Mouse (Mus musculus) gastrocnemius, postnatal 4 days (tissue): ENCODE data around the gene Glis3. TPM values are rescaled to one million over a fixed set of nuclear protein-coding genes. Genes with fewer than 3 reads are reported as not detected.

Experiments used
- DNase-seq, 2 experiments: peaks; one replicate each; pipeline ENCODE4 v3.0.0; 2021 to 2022; ENCODE audit warnings: low spot score in 2 of 2, mixed read lengths in 2 of 2
- long read RNA-seq, 2 experiments: library from polyadenylated mRNA; stranded (forward); transcript quantifications; one replicate each; pipeline ENCODE4 v2.0.0; 2021
- total RNA-seq, 2 experiments: library from RNA; stranded (reverse); gene quantifications; 2 replicates each; pipeline ENCODE4 v1.2.3; 2021

Gene Glis3
- total RNA-seq: 1 to 10 TPM; 3.6 to 4.7 TPM
- long read RNA-seq, experiment 1, partial matches to known transcripts: 0 of 1 reads
- long read RNA-seq, experiment 1, other reads (novel, unspliced or antisense): 1 of 1 reads
- long read RNA-seq, experiment 2, partial matches to known transcripts: 0 of 2 reads
- long read RNA-seq, experiment 2, other reads (novel, unspliced or antisense): 2 of 2 reads

- peak; percentile 43 to 62 for DNase-seq
Measured at GRCm38 (mm10) chr19:28679776-28680391, at the start of gene Glis3. Glis3 (minus strand) TSS chr19:28680077.

- DNase-seq: peak; percentile 32 to 59
Measured at GRCm38 (mm10) chr19:28726161-28726880, 46.4 kb upstream of the Glis3 start.

- no peak for DNase-seq
Measured at GRCm38 (mm10) chr19:28724641-28725040, 44.8 kb upstream of the Glis3 start.

DNA sequence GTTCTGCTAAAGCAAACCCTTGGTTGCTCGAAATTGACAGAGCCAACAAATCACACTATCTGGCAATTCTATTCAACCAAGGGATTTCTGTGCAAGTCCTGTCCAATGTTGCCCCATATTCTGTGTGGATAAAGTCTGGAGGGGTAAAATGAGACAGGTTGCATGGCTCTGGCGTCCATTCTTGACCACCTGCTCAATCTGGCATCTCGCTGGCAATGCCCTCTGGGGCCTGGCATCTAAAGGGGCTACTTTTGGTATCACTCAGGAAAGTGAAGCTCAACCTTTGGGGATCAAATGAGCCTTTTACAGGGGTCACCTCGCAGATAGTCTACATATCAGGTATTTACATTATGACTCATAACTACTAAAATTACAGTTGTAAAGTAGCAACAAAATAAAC is 42.7 kb upstream of the Glis3 start:
- DNase-seq: no peak

- DNase-seq: no peak
Measured at GRCm38 (mm10) chr19:28721834-28722233, 42.0 kb upstream of the Glis3 start.

- DNase-seq: no peak
Measured at GRCm38 (mm10) chr19:28720016-28720415, 40.1 kb upstream of the Glis3 start.

DNA sequence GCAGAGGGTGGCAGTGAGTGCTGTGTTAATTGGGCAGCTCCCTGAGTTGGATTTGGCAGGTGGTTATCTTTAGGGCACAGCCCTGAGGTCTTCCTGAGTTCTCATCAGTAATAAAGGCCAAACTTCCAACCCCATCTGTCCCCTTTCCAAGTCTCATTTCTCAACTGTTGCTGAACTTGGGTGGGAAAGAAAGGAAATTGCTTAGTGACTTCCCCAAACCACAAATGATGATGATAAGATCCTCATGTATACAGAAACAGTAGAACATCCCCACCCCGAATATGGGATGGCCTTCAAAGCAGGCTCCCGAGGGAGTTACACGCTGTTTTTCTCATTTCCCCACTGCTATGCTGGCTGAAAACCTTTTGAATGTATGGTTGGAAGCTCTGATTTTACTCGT is 34.8 kb upstream of the Glis3 start:
- DNase-seq: no peak

DNA sequence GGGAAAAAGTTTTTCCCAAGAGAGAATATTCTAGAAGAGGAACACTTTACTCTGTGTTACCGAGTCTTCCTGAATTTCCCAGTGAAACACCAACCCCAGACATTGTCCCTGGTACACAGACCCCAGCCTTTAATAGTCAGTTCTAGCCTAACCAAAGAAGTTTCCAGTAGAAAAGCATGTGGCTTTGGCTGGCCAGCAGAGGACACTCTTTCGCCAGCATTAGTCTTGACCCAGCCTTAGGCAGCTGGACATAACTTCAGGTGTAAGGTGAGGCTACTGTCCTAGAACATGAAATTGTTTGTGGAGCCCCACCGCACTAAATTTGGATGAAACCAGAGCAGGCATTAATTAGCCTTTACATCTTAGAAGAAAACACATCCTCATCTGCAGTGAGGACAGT is 17.8 kb upstream of the Glis3 start:
- DNase-seq: no peak

DNA sequence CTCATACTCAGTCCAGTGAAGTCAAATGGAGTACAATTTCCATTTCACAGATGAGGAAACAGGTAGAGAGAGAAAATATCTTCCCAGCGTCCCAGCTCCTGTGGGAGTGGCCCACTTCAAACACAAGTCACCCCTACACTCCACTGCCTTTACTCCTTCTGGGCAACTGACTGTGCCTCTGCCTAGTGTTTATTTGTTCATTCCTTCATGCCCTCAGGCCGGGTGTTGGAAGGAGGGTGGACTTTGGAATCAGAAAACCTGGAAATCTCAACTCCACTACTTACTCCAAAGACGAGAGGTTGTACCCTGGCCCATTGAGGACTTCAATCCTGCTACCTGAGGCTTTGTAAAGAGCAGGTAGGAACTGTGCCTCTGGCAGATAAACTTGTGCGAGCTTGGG is 6.5 kb upstream of the Glis3 start:
- DNase-seq: no peak

DNA sequence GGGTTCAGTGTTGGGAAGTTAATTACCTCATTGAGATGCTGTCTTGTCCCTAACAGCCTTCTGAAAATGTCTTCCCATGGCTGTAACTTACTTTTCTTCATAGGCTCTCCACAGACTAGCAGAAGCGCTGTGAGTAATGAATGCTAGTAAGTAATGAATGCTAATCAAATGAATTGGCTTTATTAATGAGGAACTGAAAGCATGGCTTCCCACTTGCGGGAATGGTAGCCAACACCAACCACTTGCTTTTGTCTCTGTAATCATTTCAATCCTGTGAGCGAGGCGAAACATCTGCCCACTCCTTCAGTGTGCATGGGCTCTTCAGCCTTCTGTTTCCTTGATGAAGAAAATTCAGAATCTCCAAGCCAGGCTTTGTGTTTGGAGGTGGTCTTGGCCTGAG is 5.6 kb upstream of the Glis3 start:
- DNase-seq: no peak

GRCm38 (mm10) chr19:28684347-28684746 is 4.5 kb upstream of the Glis3 start:
- DNase-seq: no peak

DNA sequence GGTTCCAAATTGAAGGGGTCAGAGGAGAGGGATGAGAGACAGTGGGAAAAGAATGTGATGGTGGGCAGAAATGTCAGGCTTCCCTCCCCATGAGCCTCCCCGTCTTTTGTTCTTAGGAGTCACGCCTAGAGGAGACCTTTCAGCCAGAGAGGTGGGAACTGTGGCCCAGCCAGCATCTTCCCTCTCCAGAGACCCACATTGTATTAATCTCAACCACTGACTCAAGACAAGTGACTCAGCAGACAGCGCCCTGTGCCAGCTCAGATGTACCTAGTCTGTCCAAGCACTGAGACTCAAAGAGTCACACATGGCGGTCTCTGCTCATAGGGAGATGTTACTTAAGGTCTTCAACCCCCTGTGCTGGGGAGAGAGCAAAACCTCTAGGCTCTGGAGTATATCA is 3.5 kb upstream of the Glis3 start:
- no peak for DNase-seq

DNA sequence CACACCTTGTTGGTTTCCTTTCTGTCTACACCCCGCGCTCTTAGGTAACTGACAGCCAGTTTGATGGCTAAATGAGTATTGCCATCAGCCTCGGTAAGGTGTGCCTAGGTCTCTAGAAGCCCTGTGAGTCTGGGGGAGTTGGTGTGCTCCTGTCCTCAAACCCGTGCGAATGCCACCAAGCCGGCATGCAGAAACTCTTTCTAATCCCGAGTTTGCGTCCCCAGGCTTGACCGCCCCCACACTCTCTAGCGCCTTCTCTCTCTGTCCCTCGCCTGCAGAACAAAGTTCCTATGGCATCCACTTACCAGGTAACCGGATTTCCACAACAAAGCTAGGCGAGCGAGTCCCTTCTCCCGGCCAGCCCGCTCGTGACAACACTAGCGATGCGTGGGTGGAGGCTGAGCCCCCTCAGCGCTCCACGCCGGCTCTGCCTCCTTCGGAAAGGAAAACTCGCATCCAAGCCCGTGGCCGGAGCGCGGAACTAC is 544 bp downstream of the Glis3 start:
- no peak for DNase-seq

DNA sequence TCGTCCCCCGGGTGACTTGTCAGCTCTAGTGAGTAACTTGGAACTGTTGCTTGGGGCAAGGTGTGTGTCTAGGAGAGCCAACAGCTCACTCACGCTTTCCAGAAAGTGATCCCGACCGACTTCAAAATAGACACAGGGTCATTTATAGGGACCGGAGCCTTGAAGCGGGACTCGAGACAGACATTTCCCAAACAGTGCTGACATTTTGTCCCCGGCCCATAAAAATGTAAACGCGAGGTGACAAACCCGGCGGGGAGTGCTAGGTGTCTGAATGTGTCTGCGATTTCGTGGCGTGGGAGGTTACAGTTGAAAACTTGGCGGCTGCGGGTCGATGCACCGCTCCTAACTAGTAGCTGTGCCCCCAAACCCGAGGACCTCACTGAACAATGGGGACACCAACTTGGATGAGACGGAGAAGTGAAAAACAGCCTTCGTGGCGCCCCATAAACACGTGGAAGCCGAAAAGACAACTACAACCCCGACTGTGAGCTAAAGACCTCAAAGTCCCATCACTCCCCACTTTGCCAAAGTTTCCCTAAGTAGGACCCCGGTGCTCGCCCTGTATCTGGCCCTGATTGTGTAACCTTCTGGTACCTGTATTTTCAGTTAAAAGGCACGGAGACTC is 1.1 kb downstream of the Glis3 start:
- DNase-seq: no peak

GRCm38 (mm10) chr19:28677728-28678438 is 2.0 kb downstream of the Glis3 start:
- DNase-seq: peak in 1 of 2 experiments; percentile 30

DNA sequence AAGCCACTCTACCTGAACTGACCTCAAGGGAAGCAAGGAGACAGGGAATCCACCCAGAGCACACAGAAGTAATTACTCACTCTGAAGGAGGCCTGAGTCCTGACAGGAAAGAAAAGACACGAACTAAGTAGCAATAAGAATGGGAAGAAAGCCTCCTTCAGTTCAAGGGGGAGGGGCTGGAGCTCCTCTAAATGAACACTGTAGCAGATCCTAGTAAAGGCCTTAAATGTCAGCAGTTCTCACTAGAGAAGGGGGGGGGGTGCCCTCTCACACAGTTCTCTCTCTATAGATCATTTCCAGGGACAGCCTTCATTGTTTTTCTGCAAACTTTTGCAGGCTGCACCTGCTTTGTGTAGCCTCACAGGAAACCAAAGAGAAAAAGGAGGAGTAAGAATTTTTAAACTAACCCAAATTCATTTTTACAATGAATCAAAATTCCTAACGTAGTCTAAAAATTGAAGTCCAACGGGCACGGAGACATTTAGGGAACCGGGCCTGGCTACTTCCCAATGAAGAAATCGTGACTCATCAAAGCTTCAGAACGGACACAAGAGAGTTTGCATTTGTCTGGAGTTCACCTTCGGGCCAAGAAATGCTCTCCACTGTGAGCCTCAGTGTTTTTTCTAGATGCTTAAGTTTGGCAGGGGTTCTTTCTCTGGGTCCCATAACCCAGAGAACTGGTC is 2.7 kb downstream of the Glis3 start:
- DNase-seq: no peak

DNA sequence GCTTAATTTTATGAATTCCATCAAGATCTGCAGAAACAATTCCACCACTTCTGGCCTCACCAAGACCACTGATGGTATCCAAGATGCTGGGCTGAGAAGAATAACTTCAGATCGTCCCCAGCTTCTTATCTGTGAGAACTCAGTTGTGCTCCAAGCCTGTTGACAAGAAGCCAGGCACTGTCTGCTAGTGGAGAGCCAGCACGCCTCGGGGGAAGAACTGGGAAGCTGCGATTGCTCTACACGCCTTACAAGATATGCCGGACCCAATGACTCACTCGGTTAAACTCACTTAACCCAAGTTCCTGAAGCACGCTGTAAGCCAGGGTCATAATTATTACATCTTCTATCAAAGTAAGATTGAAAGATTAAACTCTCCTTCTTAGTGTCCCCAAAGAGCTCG is 16.1 kb downstream of the Glis3 start:
- peak in 1 of 2 experiments; percentile 61 for DNase-seq

DNA sequence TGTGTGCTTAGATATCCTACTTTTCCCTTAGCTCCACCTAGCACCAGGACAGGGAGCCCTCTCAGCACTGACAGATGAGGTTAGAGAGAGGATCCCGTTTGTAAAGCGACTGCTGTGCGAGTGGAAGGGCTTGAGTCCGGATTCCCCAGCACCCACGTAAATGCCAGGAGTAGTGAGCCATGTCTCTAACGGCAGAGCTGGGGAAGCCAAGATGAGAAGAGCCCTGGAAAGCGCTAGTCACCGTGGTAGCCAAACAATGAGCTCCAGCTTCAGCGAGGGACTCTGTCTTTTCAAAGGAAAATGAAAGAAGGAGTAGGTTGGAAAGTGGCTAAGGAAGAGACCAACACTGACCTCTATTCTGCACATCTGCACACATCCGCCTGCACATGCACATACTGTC is 16.7 kb downstream of the Glis3 start:
- no peak for DNase-seq

DNA sequence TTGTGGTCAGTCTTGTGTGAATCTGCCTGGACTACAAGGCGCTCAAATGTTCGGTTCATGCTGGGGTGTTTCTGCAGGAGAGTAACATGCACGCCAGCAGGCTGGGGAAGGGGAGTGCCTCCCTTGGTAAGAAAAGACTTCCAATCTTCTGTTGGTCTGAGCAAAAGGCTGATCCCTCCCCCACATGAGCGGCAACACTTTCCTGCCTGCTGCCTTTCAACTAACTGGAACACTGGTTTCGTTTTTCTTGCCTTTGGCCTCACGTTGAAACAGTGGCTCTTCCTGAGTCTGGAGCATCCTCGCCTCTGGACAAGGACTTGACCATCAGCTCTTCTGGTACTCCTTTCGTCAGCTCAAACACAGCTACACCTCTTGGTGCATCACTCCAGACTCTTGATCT is 17.4 kb downstream of the Glis3 start:
- no peak for DNase-seq

DNA sequence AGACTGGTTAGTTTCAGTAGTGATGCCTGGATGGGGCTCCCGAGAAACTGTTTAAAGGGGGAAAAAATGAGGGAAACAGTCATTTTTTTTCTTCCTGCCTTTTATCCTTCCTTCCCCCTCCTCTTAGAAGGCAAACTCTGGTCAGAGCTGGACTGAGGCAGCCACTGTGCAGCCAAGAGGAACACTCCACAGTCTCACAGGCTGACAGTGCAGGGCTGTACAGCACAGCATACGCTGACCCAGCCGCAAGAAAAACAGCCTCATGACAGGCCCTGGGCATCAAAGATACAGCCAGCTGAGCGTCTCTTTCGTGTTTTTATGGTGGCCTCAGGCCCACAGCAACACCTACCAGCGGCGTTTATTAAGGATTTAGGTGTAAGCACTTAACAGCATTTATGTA is 19.0 kb downstream of the Glis3 start:
- DNase-seq: no peak

DNA sequence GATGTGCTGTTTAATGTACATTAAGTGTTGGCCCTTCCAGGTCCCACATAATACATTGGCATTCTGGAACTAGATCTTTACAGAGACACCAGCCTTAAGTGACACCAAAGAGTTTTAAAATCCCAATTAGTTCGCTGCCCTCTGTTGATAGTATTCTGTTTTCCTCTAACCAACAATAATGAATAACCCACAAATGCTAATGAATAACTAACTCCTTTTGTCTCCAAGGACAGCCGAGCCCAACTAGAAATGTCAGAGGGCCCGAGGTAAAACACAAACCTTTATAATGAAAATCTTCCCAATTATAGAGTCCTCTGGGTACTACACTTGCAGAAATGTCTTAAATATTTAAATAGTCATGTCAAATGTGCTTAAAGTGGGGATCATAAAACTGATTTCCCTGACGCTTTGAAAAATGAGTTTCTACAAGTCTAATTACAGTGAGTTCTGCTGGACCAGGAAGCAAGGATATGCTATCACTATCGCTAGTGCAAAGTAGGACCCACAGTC is 22.1 kb downstream of the Glis3 start:
- DNase-seq: no peak
